Mouse (Mus musculus): ENCODE data around the gene Ppp1r3f. TPM values are rescaled to one million over a fixed set of nuclear protein-coding genes. Genes with fewer than 3 reads are reported as not detected.
A peak's percentile ranks its signal among the peaks of the same experiment; 100 is the strongest.

Ppp1r3f gene
- total RNA-seq, 1 experiment from 2014 or later = 1.0 TPM

GRCm38 (mm10) chrX:7566352-7566751, 7.7 kb downstream of the Ppp1r3f start:
- peak; percentile 76 for ATAC-seq (replicated peaks; ENCODE audit: low read depth, poor library complexity, severe bottlenecking)

DNA sequence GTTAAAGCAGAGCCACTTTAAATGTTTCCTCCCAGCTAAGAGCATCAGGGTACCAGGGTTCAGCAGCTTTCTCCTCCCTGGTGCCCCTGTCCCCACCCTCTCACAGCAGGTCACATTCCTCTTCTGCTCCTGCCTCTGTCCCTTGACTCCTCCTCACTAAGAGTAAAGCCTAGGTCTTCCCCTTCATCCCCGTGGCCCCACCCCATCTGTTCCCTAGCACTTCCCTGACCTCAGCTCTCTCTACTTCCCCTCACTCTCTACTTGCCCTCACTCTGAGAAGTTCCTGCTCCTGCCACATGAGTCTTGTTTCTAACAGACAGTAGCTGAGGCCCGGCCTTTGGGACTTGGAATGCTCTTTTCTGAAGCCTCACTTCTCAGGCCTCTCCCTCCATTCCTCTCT, 11.0 kb downstream of the Ppp1r3f start:
- ATAC-seq (replicated peaks; ENCODE audit: low read depth, poor library complexity, severe bottlenecking) = peak; percentile 76

GRCm38 (mm10) chrX:7553474-7553873, 20.6 kb downstream of the Ppp1r3f start:
- no peak for ATAC-seq (replicated peaks; ENCODE audit: low read depth, poor library complexity, severe bottlenecking)

DNA sequence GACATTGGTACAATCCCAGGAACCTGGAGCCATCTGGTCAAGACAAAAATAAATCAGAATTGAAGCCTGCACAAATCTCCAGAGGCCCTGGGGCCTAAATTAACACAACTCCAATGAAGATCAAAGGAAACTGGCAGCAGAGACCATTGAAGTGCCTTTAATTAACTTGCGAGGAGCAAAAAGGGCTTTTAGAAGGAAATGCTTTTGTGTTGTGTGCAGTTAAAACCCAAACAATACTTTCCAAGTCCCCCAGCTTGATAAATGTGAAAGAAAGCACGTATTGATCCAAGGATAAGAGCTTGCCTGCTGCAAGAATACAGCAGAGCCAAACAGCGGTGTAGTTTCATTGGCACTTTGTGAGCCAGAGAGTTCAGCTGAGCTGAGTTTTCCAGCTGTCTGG, 49.1 kb downstream of the Ppp1r3f start:
- no peak for ATAC-seq (replicated peaks; ENCODE audit: low read depth, poor library complexity, severe bottlenecking)

Other genes starting within 250 kb of the Ppp1r3f start
- gene Usp27x, start 198.5 kb downstream of the Ppp1r3f start, total RNA-seq (2017) = 0.37 and 0.63 TPM in 2 replicates
- gene Foxp3, start 639 bp downstream of the Ppp1r3f start, total RNA-seq (2017) = 0.05 TPM in 1 of 2 replicates, not detected in the other
- 31.2 and 36.4 TPM in 2 replicates for gene Ccdc22, start 31.2 kb upstream of the Ppp1r3f start, total RNA-seq (2017)
- gene Cacna1f, start 32.8 kb upstream of the Ppp1r3f start, total RNA-seq (2017) = 0.05 TPM in 1 of 2 replicates, not detected in the other
- gene Syp, start 64.2 kb upstream of the Ppp1r3f start, total RNA-seq (2017) = 1.6 TPM in 1 of 2 replicates, not detected in the other
- gene Prickle3, start 83.0 kb upstream of the Ppp1r3f start, total RNA-seq (2017) = 3.4 and 4.6 TPM in 2 replicates
- gene Plp2, start 97.1 kb upstream of the Ppp1r3f start, total RNA-seq (2017) = 42.5 and 44.7 TPM in 2 replicates
- 0.68 TPM in 1 of 2 replicates, not detected in the other for gene Magix, start 107.0 kb upstream of the Ppp1r3f start, total RNA-seq (2017)
- 19.6 and 22.4 TPM in 2 replicates for gene Gpkow, start 122.8 kb upstream of the Ppp1r3f start, total RNA-seq (2017)
- 31.1 and 31.9 TPM in 2 replicates for gene Wdr45, start 140.1 kb upstream of the Ppp1r3f start, total RNA-seq (2017)
- gene Gm45208, start 148.0 kb upstream of the Ppp1r3f start, total RNA-seq (2017) = not detected in 2 replicates
- 6.2 and 10.4 TPM in 2 replicates for gene Praf2, start 154.2 kb upstream of the Ppp1r3f start, total RNA-seq (2017)
- gene Ccdc120, start 176.6 kb upstream of the Ppp1r3f start, total RNA-seq (2017) = 5.2 and 6.8 TPM in 2 replicates
- gene Tfe3, start 188.3 kb upstream of the Ppp1r3f start, total RNA-seq (2017) = 7.1 and 10.1 TPM in 2 replicates
- 73.1 and 85.8 TPM in 2 replicates for gene Gripap1, start 215.5 kb upstream of the Ppp1r3f start, total RNA-seq (2017)
- gene Kcnd1, start 248.0 kb upstream of the Ppp1r3f start, total RNA-seq (2017) = 0.91 TPM in 1 of 2 replicates, not detected in the other

All from common myeloid progenitor, adult 5-6 weeks (primary cell).